Mouse (Mus musculus): ENCODE results near the gene Atp1a2. TPM values are rescaled to one million over a fixed set of nuclear protein-coding genes. Genes with fewer than 3 reads are reported as not detected.

Atp1a2 gene
- polyA plus RNA-seq, 1 experiment from 2014 or later: 0.69 TPM

DNA sequence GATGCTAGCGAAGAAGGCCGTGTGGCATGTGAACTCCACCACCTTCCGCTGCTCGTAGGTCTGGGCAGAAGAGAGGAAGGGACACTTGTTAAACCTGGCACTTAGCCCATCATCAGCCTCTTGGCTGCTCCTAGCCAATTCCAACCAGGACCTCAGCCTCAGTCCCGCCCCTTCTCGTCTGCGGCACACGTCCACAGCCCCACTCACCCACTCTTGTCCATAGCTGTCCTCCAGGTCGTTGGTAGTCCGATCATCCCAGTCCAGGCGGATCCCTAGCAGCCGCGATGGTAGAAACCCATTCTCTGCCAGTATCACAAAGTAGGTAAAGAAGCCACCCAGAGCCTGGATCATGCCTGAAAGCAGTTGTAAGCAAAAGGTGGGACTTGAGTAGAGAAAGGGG is 19.5 kb downstream of the Atp1a2 start:
- no peak for TF ChIP-seq CTCF (IDR thresholded peaks at IDR 0.05)
- ATAC-seq (no peak), DNase-seq (ENCODE audit: low read depth, low spot score) (no peak)
- H3K27me3 ChIP-seq: no peaks in the 10 kb centered on the region
- in situ Hi-C loops (cut with MboI; ENCODE audit: low pct_unique_long_range_greater_than_20kb): no loop called here
- POLR2A ChIA-PET: interaction anchor here (1.0 kb wide), 1 partner anchor 31 kb away, joined by 3 read pairs; no protein-coding TSS in a partner anchor
- CTCF ChIA-PET: no interaction called here

DNA sequence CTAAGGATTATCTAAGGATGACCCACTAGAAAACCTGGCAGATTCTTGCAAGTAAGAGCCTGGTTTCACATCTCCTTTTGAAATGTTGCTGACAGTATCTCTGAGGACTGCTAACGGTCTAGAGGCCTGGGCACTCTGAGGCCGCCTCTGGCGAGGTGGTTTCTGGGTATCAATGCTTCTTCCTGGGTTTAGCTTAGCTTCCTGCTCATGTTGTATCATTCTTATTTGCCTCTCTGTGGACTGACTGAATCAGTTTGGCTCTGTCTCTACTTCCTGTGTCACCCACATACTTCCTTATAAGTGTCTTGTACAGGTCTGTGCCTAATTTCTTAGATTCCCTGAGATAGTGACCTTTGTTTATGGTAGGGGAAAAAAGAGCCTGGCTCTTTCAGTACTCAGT is 20.7 kb downstream of the Atp1a2 start:
- in situ Hi-C loops (cut with MboI; ENCODE audit: low pct_unique_long_range_greater_than_20kb): no loop called here
- TF ChIP-seq CTCF (IDR thresholded peaks at IDR 0.05): no peak
- ChIA-PET POLR2A (no interaction called here), CTCF (no interaction called here)
- ATAC-seq: no peak
- H3K27me3 ChIP-seq: no peaks in the 10 kb centered on the region
- no peak for DNase-seq (ENCODE audit: low read depth, low spot score)

DNA sequence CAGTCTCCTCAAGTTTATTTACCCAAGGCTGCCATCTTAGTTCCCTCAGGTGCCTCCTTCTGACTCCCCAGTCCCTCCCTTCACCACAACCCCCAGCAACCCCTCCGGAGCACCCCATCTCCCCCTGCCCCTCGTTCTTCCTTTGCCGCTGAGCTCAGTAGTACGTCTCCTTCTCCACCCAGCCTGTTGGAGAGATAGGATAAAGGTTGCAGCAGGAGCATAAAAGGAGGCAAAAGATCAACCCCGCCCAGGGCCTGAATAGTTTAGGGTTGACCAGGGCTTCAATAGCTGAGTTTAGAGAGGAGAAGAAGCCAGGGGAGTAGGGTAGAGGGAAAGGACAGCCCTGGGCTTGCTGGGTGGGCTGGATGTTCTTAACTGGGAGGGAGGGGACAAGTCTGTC is 23.3 kb downstream of the Atp1a2 start:
- ChIA-PET CTCF (interaction anchor here (1.1 to 1.7 kb wide), 2 partner anchors 19 kb away, joined by 3 read pairs; no protein-coding TSS in a partner anchor), POLR2A (interaction anchor here (0.8 kb wide), 1 partner anchor 23 kb away, joined by 3 read pairs; the partner anchor contains the start of gene Atp1a2)
- no peak for DNase-seq (ENCODE audit: low read depth, low spot score)
- in situ Hi-C loops (cut with MboI; ENCODE audit: low pct_unique_long_range_greater_than_20kb): no loop called here
- no peaks in the 10 kb centered on the region for H3K27me3 ChIP-seq
- ATAC-seq: no peak
- TF ChIP-seq CTCF (IDR thresholded peaks at IDR 0.05): no peak

DNA sequence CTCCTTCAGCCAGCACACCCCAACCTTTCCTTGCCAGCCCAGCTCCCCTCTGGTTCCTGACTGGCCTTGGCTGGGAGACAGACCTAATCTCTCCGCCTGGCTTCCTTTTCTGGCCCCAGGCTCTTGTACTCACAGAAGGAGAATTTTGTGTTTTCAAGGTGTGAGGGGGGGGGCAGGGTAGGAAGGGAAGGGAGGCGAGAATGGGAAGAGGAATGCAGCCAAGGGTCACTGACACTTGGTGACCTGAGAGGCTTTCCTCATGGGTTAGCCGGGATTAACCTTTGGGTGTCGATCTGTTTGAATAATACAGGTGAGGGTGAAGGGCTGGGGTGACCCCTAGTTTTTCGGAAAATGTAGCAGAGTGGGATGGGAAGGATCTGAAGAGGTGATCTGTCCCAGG is 23.7 kb downstream of the Atp1a2 start:
- TF ChIP-seq CTCF (IDR thresholded peaks at IDR 0.05): no peak
- POLR2A ChIA-PET: interaction anchor here (0.6 kb wide), 1 partner anchor 13 kb away, joined by 4 read pairs; the partner anchor contains the start of gene Igsf8
- CTCF ChIA-PET: interaction anchor here (1.1 to 1.7 kb wide), 2 partner anchors 16 to 19 kb away, joined by 3 to 6 read pairs; partner anchors contain the start of gene Atp1a4
- in situ Hi-C loops (cut with MboI; ENCODE audit: low pct_unique_long_range_greater_than_20kb): no loop called here
- ATAC-seq (no peak), DNase-seq (ENCODE audit: low read depth, low spot score) (no peak)
- no peaks in the 10 kb centered on the region for H3K27me3 ChIP-seq

DNA sequence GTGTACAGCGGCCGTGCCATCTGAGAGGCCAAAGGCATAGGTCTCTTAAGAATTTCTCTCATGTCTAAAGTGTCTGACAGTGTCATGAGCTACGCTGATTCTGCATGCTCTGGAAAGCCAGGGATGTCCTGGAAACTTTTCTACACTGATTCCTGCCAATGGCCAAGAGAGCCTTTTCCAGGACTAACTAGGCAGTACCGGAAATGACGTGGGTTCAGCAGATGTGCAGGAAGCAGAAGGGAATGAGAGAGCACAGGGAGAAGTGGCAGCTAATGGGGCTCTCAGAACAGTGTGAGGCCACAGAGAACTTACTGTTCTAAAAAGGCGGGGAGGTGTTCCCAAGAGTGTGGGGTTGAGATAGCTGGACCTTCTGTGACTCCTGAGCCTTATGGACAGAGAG is 24.5 kb downstream of the Atp1a2 start:
- ATAC-seq (no peak), DNase-seq (ENCODE audit: low read depth, low spot score) (no peak)
- in situ Hi-C loops (cut with MboI; ENCODE audit: low pct_unique_long_range_greater_than_20kb): no loop called here
- ChIA-PET CTCF (interaction anchor here (1.7 kb wide), 1 partner anchor 15 kb away, joined by 6 read pairs; the partner anchor contains the start of gene Atp1a4), POLR2A (interaction anchor here (0.6 kb wide), 1 partner anchor 12 kb away, joined by 4 read pairs; the partner anchor contains the start of gene Igsf8)
- TF ChIP-seq CTCF (IDR thresholded peaks at IDR 0.05): no peak
- no peaks in the 10 kb centered on the region for H3K27me3 ChIP-seq

DNA sequence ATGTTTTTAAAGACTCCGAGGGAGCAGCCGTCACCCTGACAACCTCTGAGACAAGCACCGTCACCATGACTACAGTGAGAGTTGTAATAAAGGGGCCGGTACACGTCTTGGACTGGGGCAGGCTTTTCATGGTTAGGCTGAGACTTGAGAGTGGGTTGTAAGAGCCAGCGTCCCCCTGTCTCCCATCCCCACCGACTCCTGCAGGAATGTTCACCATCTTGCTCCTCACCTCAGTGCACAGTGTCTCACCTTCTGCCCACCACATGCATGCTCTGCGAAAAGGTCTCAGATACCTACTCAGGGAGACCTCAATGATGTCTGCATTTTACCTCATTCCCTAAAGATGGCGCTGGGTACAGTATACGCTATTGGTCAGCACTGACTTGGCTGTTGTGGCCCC is 26.1 kb downstream of the Atp1a2 start:
- TF ChIP-seq CTCF (IDR thresholded peaks at IDR 0.05): no peak
- in situ Hi-C loops (cut with MboI; ENCODE audit: low pct_unique_long_range_greater_than_20kb): no loop called here
- ChIA-PET CTCF (interaction anchor here (2.1 kb wide), 1 partner anchor 10 kb away, joined by 6 read pairs; the partner anchor contains the start of gene Igsf8), POLR2A (no interaction called here)
- H3K27me3 ChIP-seq: no peaks in the 10 kb centered on the region
- ATAC-seq: no peak
- DNase-seq (ENCODE audit: low read depth, low spot score): no peak

DNA sequence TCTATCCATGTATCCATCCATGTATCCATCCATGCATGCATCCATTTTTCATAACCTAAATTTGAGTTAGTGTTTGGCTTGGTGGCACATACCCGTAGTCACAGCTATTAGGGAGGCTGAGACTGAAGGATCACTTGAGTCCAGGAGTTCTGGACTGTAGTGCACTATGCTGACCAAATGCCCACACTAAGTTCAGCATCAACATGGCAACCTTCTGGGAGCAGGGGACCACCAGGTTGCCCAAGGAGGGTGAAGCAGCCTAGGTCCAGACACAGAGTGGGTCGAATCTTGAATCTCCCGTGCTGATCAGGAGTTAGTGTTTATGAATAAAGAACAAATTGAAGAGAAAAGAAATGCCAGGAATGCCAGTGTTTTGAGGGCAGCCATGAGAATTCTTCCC is 26.7 kb downstream of the Atp1a2 start:
- TF ChIP-seq CTCF (IDR thresholded peaks at IDR 0.05): no peak
- H3K27me3 ChIP-seq: no peaks in the 10 kb centered on the region
- ChIA-PET CTCF (interaction anchor here (1.3 to 2.1 kb wide), 3 partner anchors 10 to 128 kb away, joined by 4 to 6 read pairs (median 4); partner anchors contain the start of gene Igsf8), POLR2A (no interaction called here)
- DNase-seq (ENCODE audit: low read depth, low spot score) (no peak), ATAC-seq (no peak)
- in situ Hi-C loops (cut with MboI; ENCODE audit: low pct_unique_long_range_greater_than_20kb): no loop called here

DNA sequence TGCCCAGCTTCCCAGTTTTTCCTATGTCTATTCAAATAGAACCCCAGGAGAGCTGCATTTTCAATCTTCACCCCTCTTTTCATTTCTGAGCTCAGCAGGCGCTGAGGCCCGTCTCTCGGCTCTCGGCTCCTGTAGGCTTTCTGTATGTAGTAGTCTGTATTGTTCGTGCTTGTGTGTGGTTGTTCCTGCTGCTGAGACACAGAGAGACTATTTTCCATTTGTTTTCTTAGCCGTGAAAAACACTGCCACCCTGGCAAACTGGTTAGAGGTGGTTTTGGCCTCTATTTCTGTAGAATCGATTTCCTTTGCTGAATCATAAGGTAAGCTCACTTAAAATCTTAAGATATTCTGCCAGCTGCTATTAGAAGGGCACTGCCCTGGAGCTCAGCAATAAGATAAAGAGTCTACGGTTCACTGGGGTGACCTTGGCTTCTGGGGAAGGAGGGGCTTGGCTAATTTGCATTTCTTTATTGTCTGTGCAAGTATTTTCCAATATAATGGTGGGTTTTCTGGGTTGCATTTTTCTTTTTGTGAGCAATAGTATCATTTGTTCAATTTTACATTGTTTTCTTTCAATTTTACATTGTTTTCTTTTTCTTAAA is 36.3 kb downstream of the Atp1a2 start, which contains the start of gene Igsf8:
Gene Igsf8 (plus strand): TSS at position 165 of the 602 bp plus-strand sequence.
- ATAC-seq (no peak), DNase-seq (ENCODE audit: low read depth, low spot score) (no peak)
- in situ Hi-C loops (cut with MboI; ENCODE audit: low pct_unique_long_range_greater_than_20kb): no loop called here
- no peak for TF ChIP-seq CTCF (IDR thresholded peaks at IDR 0.05)
- CTCF ChIA-PET: interaction anchor here (1.1 to 5.4 kb wide), 4 partner anchors 9 to 44 kb away, joined by 3 to 33 read pairs (median 4); no protein-coding TSS in a partner anchor
- H3K27me3 ChIP-seq: no peaks in the 10 kb centered on the region
- POLR2A ChIA-PET: interaction anchor here (0.6 to 1.1 kb wide), 4 partner anchors 10 to 28 kb away, joined by 3 to 4 read pairs (median 3); no protein-coding TSS in a partner anchor

DNA sequence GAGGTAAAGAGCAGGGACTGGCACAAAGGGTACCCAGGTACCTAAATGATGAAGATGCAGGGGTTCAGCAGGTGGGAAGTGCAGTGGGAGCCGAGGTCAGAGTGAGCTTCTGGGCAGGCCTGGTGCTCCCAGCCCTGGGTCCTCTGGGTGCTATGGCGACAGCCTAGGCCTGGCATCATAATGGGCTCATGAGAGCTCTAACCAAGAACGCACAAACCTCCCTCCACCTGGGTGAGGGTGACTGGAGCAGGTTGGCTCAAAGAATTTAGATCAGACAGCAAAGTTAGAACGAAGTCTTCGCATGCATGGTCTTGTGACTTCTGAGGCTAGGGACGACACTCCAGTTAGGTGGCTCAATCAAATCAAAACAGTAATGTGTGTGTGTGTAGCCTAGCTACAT is 39.5 kb downstream of the Atp1a2 start, which contains the start of gene Atp1a4:
Gene Atp1a4 (minus strand): TSS at position 101 of the 400 bp plus-strand sequence.
- POLR2A ChIA-PET: no interaction called here

DNA sequence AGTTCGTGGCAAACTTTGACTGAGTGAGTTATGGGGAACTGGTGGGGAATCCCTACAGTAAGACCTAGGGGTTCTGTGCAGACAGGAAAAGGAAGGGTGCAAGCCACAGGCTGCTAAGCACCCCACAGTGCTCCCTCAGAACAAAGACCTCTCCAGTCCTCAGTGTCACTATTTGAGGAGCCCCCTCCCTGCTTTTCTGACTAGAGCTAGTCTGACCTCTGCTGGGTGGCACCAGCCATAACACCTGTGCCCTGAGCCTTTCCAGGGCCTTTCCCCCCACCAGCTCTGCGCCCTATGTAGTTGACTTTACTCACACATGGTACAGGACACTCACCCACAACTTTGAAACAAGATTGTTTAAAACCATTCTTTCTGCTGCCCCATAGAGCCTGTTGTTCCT is 50.2 kb downstream of the Atp1a2 start:
- H3K27me3 ChIP-seq: no peaks in the 10 kb centered on the region
- POLR2A ChIA-PET: interaction anchor here (1.0 kb wide), 1 partner anchor 31 kb away, joined by 3 read pairs; no protein-coding TSS in a partner anchor
- peak; percentile 84 for TF ChIP-seq CTCF (IDR thresholded peaks at IDR 0.05)
- CTCF ChIA-PET: interaction anchor here (1.0 to 3.9 kb wide), 11 partner anchors 12 to 104 kb away, joined by 3 to 33 read pairs (median 4); partner anchors contain the start of genes Atp1a2, Atp1a4, Casq1 and Igsf8
- ATAC-seq: peak; percentile 69
- in situ Hi-C loops (cut with MboI; ENCODE audit: low pct_unique_long_range_greater_than_20kb): no loop called here
- no peak for DNase-seq (ENCODE audit: low read depth, low spot score)

More for the DNA sequence above, 39.5 kb downstream of the Atp1a2 start, which contains the start of gene Atp1a4:
- no peak for DNase-seq (ENCODE audit: low read depth, low spot score)
- no peak for ATAC-seq
- CTCF ChIA-PET: interaction anchor here (1.7 to 5.4 kb wide), 2 partner anchors 10 to 15 kb away, joined by 6 to 33 read pairs; no protein-coding TSS in a partner anchor
- no peaks in the 10 kb centered on the region for H3K27me3 ChIP-seq
- in situ Hi-C loops (cut with MboI; ENCODE audit: low pct_unique_long_range_greater_than_20kb): no loop called here
- no peak for TF ChIP-seq CTCF (IDR thresholded peaks at IDR 0.05)

All from Patski (cell line).